10 mouse cellular contexts compared by ENCODE assay signal in genomic region chr17:83527651-83528381, GRCm38 (mm10). TPM values are rescaled to one million over a fixed set of nuclear protein-coding genes. Genes with fewer than 3 reads are reported as not detected.
DNase-seq lines count a peak whose midpoint lies in the region; ATAC-seq and TF ChIP-seq lines count a peak whose summit lies in the region.
"Had no signal": no experiment of that assay in that cellular context is flagged by ENCODE, and none has a peak within 500 bp of the region (broad histone marks: within the 10 kb centered on the region; RNA-seq: fewer than 3 reads in every experiment).

No protein-coding gene starts in this region.

- peaks cover 35% of the 10 kb centered on the region for H3K4me1 ChIP-seq in forebrain, embryonic 12.5 days
- H3K4me1 ChIP-seq in hindbrain, embryonic 13.5 days (replicated peaks) = peaks cover 34% of the 10 kb centered on the region
- H3K4me1 ChIP-seq in liver, adult 2 months (ENCODE audit: control insufficient read depth, insufficient read depth, low read length) = peaks cover 4% of the 10 kb centered on the region; the same call in 1 of the 2 replicates
- H3K4me1 ChIP-seq in midbrain, embryonic 16.5 days (ENCODE audit: control insufficient read depth, insufficient read depth, low read length) = peaks cover 19% of the 10 kb centered on the region

- no peak overlapping the region for H3K9ac ChIP-seq in forebrain, embryonic 12.5 days
- H3K9ac ChIP-seq in hindbrain, embryonic 13.5 days = 0 out of 2 replicates have a peak overlapping the region, but pooled peaks have one; percentile 9
- no peak overlapping the region for H3K9ac ChIP-seq in liver, adult 2 months (ENCODE audit: low read depth, low read length)
- H3K9ac ChIP-seq in midbrain, embryonic 16.5 days (ENCODE audit: low read depth, low read length) = peak overlapping the region; percentile 36; the same call in 1 of the 2 replicates

- 21% methylated on average over 17 of the region's 17 CpGs for WGBS in forebrain, embryonic 12.5 days
- 21% methylated on average over 17 of the region's 17 CpGs for WGBS in hindbrain, embryonic 13.5 days
- WGBS in liver, adult 2 months = 46% methylated on average over 17 of the region's 17 CpGs
- WGBS in midbrain, embryonic 16.5 days = 21% methylated on average over 17 of the region's 17 CpGs

- ATAC-seq in forebrain, embryonic 12.5 days (ENCODE audit: low FRiP score) = peak; percentile 49
- peak; percentile 55; the same call in 1 of the 2 replicates for ATAC-seq in hindbrain, embryonic 13.5 days (ENCODE audit: low FRiP score)
- ATAC-seq in midbrain, embryonic 16.5 days = peak; percentile 59; the same call in 1 of the 2 replicates
- ATAC-seq: Patski had no signal

- DNase-seq in gastrocnemius, adult 2 months = peak; percentile 40
- no peak for DNase-seq in gastrocnemius, adult 18-20 months (ENCODE audit: low spot score)
- DNase-seq in liver, adult 2 months (ENCODE audit: extremely low read depth, low read depth, low spot score) = no peak
- DNase-seq in frontal cortex, postnatal 36 days (ENCODE audit: low spot score in 2 of 2) = no peak
- DNase-seq in c-Kit-positive CD71-positive TER-119-positive erythroid progenitor cells, embryonic 14.5 days (ENCODE audit: low spot score) = no peak

- H3K4me2 ChIP-seq in forebrain, embryonic 12.5 days = peak overlapping the region; percentile 46
- H3K4me2 ChIP-seq in hindbrain, embryonic 13.5 days = peak overlapping the region; percentile 36
- peak overlapping the region; percentile 21; the same call in 1 of the 2 replicates for H3K4me2 ChIP-seq in midbrain, embryonic 16.5 days (ENCODE audit: low read length)

- H3K9me3 ChIP-seq in forebrain, embryonic 12.5 days = no peaks in the 10 kb centered on the region
- H3K9me3 ChIP-seq in hindbrain, embryonic 13.5 days = no peaks in the 10 kb centered on the region
- no peaks in the 10 kb centered on the region for H3K9me3 ChIP-seq in midbrain, embryonic 16.5 days (replicated peaks; ENCODE audit: control insufficient read depth, low read length, poor library complexity, severe bottlenecking)

- H3K4me3 ChIP-seq in gastrocnemius, adult 2 months = peak overlapping the region; percentile 57
- no peak overlapping the region for H3K4me3 ChIP-seq in forebrain, embryonic 12.5 days (replicated peaks)
- H3K4me3 ChIP-seq in hindbrain, embryonic 13.5 days = 0 out of 2 replicates have a peak overlapping the region, but pooled peaks have one; percentile 8
- H3K4me3 ChIP-seq in liver, adult 2 months (ENCODE audit: insufficient read depth, low read depth, low read length) = no peak overlapping the region
- no peak overlapping the region for H3K4me3 ChIP-seq in midbrain, embryonic 16.5 days (ENCODE audit: low read depth, low read length)
- H3K4me3 ChIP-seq: myocyte had no signal

- no peaks in the 10 kb centered on the region for H3K79me2 ChIP-seq in liver, adult 2 months (ENCODE audit: control insufficient read depth, insufficient read depth, low read length)

- no peak for TF ChIP-seq POLR2A in liver, adult 2 months (IDR thresholded peaks at IDR 0.05; ENCODE audit: extremely low read depth, insufficient read depth, low read length)

- intact Hi-C loops in gastrocnemius, adult 2 months (cut with DNase I) = no loop called here

- no peak for TF ChIP-seq CTCF in gastrocnemius, adult 2 months (IDR thresholded peaks at IDR 0.05)
- no peak for TF ChIP-seq CTCF in liver, adult 2 months (IDR thresholded peaks at IDR 0.05; ENCODE audit: low read depth, low read length)

- peak overlapping the region; percentile 38; the same call in 1 of the 2 replicates for H3K27ac ChIP-seq in gastrocnemius, adult 2 months
- H3K27ac ChIP-seq in forebrain, embryonic 12.5 days = no peak overlapping the region
- H3K27ac ChIP-seq in hindbrain, embryonic 13.5 days = peak overlapping the region; percentile 36; the same call in 1 of the 2 replicates
- peak overlapping the region; percentile 61 for H3K27ac ChIP-seq in liver, adult 2 months (replicated peaks; ENCODE audit: insufficient read depth, low read depth, low read length)
- no peak overlapping the region for H3K27ac ChIP-seq in midbrain, embryonic 16.5 days (ENCODE audit: low read length)

- peaks cover 24% of the 10 kb centered on the region for H3K27me3 ChIP-seq in forebrain, embryonic 12.5 days
- H3K27me3 ChIP-seq in hindbrain, embryonic 13.5 days = 0 out of 2 replicates have a peak, but pooled peaks cover 3% of the 10 kb centered on the region
- no peaks in the 10 kb centered on the region for H3K27me3 ChIP-seq in liver, adult 2 months (ENCODE audit: control insufficient read depth, insufficient read depth, low read length)
- no peaks in the 10 kb centered on the region for H3K27me3 ChIP-seq in midbrain, embryonic 16.5 days (ENCODE audit: control insufficient read depth, insufficient read depth, low read depth, low read length)
- H3K27me3 ChIP-seq: Patski had no signal

- H3K36me3 ChIP-seq in forebrain, embryonic 12.5 days (replicated peaks) = no peaks in the 10 kb centered on the region
- no peaks in the 10 kb centered on the region for H3K36me3 ChIP-seq in hindbrain, embryonic 13.5 days
- H3K36me3 ChIP-seq in liver, adult 2 months (ENCODE audit: control insufficient read depth, insufficient read depth, low read length) = no peaks in the 10 kb centered on the region
- no peaks in the 10 kb centered on the region for H3K36me3 ChIP-seq in midbrain, embryonic 16.5 days (ENCODE audit: control insufficient read depth, insufficient read depth, low read length)

RNA-seq across cellular contexts. Expression of gene Cox7a2l, which starts 10.7 kb away (rescaled TPM):
- 100 to 1,000 TPM; 151 to 172 TPM for total RNA-seq in gastrocnemius, adult 2 months (2021)
- 100 to 1,000 TPM; 151 to 165 TPM for total RNA-seq in gastrocnemius, adult 18-20 months (2021)
- polyA plus RNA-seq in forebrain, embryonic 12.5 days (2016; fragmentation: Nextera tagmentation; extraction: Ambion mirVana) = 140 TPM in 2 replicates
- polyA plus RNA-seq in hindbrain, embryonic 13.5 days (2015; fragmentation: Nextera tagmentation; extraction: Ambion mirVana) = 188 and 192 TPM in 2 replicates
- 184 and 203 TPM in 2 replicates for total RNA-seq in liver, adult 2 months (2014; rRNA removed)
- 88.8 and 114 TPM in 2 replicates for polyA plus RNA-seq in liver, adult 2 months (2012; rRNA removed)
- 179 and 191 TPM in 2 replicates for polyA plus RNA-seq in midbrain, embryonic 16.5 days (2015; fragmentation: Nextera tagmentation; extraction: Ambion mirVana)

Comparison
In these comparisons a context has a peak if more than half of its experiments do, and no peak if none do; other contexts are left out.
1. H3K27ac ChIP-seq: peak in gastrocnemius, adult 2 months (single experiment), hindbrain, embryonic 13.5 days (single experiment) and liver, adult 2 months (single experiment); none in forebrain, embryonic 12.5 days (single experiment) and midbrain, embryonic 16.5 days (single experiment).
2. H3K4me3 ChIP-seq: peak in gastrocnemius, adult 2 months (single experiment) and hindbrain, embryonic 13.5 days (single experiment); none in forebrain, embryonic 12.5 days (single experiment), liver, adult 2 months (single experiment) and midbrain, embryonic 16.5 days (single experiment).
3. H3K9ac ChIP-seq: peak in hindbrain, embryonic 13.5 days (single experiment) and midbrain, embryonic 16.5 days (single experiment); none in forebrain, embryonic 12.5 days (single experiment) and liver, adult 2 months (single experiment).
4. Peak in every context shown above with its lines, with median percentiles within 50 percentile points of each other: ATAC-seq and H3K4me2 ChIP-seq.